8 mouse cellular contexts compared by ENCODE assay signal in the genomic region with DNA sequence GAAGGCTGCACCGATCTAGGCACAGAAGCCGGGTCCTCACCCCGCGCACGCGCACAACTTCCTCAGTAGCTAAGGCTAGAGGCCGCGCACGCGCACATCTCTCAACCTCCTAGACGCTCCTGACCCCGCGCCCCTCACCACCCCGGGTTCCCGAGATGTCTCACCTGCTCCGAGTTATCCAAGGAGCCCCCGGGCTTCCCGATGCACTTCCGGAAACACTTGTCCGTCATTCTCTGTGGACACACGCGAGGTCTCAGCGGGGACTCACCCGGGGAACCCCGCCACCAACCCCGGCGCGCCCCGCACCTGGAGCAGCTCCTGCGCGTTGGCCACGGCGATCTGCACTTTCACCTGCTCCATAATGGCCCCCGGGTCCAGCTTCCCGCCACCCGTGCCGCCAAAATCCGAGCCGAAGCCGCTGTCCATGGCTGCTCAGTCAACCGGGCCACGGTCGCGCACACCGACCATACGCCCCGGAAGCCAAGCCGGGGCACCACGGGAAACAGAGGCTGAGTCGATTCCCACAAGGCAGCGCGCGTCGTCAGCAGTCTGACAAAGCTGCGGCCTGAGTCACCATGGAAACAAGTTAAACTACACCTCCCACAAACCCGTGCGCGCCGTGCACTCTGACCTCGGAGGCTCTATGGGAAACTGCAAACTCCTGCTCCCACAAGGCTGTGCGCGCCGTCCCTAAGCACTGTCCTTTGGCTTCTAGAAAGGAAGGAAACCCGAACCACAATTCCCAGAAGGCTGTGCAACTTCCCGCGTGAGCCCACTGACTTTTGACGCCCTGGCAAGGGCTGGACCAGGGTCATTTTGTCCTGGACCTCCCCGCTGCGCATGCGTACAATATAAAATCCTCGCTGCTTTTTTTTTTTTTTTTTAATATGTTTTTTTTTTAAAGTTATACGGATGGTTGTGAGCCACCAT. TPM values are rescaled to one million over a fixed set of nuclear protein-coding genes. Genes with fewer than 3 reads are reported as not detected.
DNase-seq lines count a peak whose midpoint lies in the region; ATAC-seq lines count a peak whose summit lies in the region.

A gene (minus strand): TSS at position 652 of the 930 bp plus-strand sequence.

- peak; percentile 85 for ATAC-seq in erythroblast, adult 5-6 weeks (replicated peaks; ENCODE audit: low FRiP score, poor library complexity, severe bottlenecking)
- ATAC-seq in kidney, embryonic 15.5 days (replicated peaks; ENCODE audit: low FRiP score): peak; percentile 94
- peak; percentile 92 for ATAC-seq in monocyte, adult 5-6 weeks (replicated peaks; ENCODE audit: insufficient number of reproducible peaks, low FRiP score, low TSS enrichment, poor library complexity, severe bottlenecking)

- H3K9ac ChIP-seq in kidney, embryonic 15.5 days: peak within 1 kb of the TSS; percentile 85

- peaks cover 13% of the 10 kb centered on the region for H3K27me3 ChIP-seq in heart, embryonic 10.5 days (ENCODE audit: insufficient read depth, poor library complexity, severe bottlenecking)
- H3K27me3 ChIP-seq in kidney, embryonic 15.5 days: no peaks in the 10 kb centered on the region

- peak within 1 kb of the TSS; percentile 90 for H3K27ac ChIP-seq in heart, embryonic 10.5 days
- peak within 1 kb of the TSS; percentile 84 for H3K27ac ChIP-seq in kidney, embryonic 15.5 days

- WGBS in heart, embryonic 10.5 days: under 1% methylated on average over 72 of the region's 72 CpGs
- under 1% methylated on average over 72 of the region's 72 CpGs for WGBS in kidney, embryonic 15.5 days

- peaks cover 53% of the 10 kb centered on the region for H3K36me3 ChIP-seq in heart, embryonic 10.5 days
- H3K36me3 ChIP-seq in kidney, embryonic 15.5 days: peaks cover 59% of the 10 kb centered on the region

- H3K4me3 ChIP-seq in heart, embryonic 10.5 days: peak within 1 kb of the TSS; percentile 77
- H3K4me3 ChIP-seq in kidney, embryonic 15.5 days (replicated peaks): peak within 1 kb of the TSS; percentile 81

- H3K4me1 ChIP-seq in heart, embryonic 10.5 days: peaks cover 42% of the 10 kb centered on the region
- H3K4me1 ChIP-seq in kidney, embryonic 15.5 days: peaks cover 33% of the 10 kb centered on the region

- peak within 1 kb of the TSS; percentile 90 for H3K4me2 ChIP-seq in kidney, embryonic 15.5 days

- peak; percentile 94 to 95 for DNase-seq in B cell, adult 2 months
- DNase-seq in brain, adult 2 months (ENCODE audit: low read depth, low spot score): peak; percentile 100
- peak; percentile 100 for DNase-seq in heart, embryonic 10.5 days (ENCODE audit: low spot score)
- peak; percentile 98 for DNase-seq in liver
- peak; percentile 95 to 96 for DNase-seq in spleen, postnatal 4 days (ENCODE audit: low spot score in 2 of 2)

- no peaks in the 10 kb centered on the region for H3K9me3 ChIP-seq in heart, embryonic 10.5 days
- no peaks in the 10 kb centered on the region for H3K9me3 ChIP-seq in kidney, embryonic 15.5 days (replicated peaks)

RNA-seq across cellular contexts. Expression of the gene that starts here (rescaled TPM):
- total RNA-seq in erythroblast, adult 5-6 weeks (2015; ENCODE audit: low replicate concordance): 12.1 and 17.6 TPM in 2 replicates
- total RNA-seq in erythroblast, adult 5-6 weeks (2017; ENCODE audit: low replicate concordance): 14.1 and 24.7 TPM in 2 replicates
- 348 and 363 TPM in 2 replicates for polyA plus RNA-seq in heart, embryonic 10.5 days (2016; fragmentation: Nextera tagmentation; extraction: Ambion mirVana)
- 365 and 368 TPM in 2 replicates for polyA plus RNA-seq in kidney, embryonic 15.5 days (2015; fragmentation: Nextera tagmentation; extraction: Ambion mirVana)
- 14.6 to 43.9 TPM (median 30.8 TPM) in 3 replicates for total RNA-seq in monocyte, adult 5-6 weeks (2017)

Comparison
In these comparisons a context has a peak if more than half of its experiments do, and no peak if none do; other contexts are left out.
1. Peak in every context shown above with its lines: DNase-seq, ATAC-seq, H3K4me3 ChIP-seq and H3K27ac ChIP-seq.